Mouse (Mus musculus): ENCODE measurements at regions not wholly inside any gene's neighbourhood (a gene's known extent, or its start where the extent isn't known, plus 50 kb on each side); places are given as distances from the start of the nearest gene placed in this dataset.

- H3K4me3 ChIP-seq: no peak overlapping the region
- WGBS: 55% methylated on average over 5 of the region's 5 CpGs
- no peak for ATAC-seq (replicated peaks; ENCODE audit: insufficient number of reproducible peaks, insufficient read depth, low FRiP score, low read depth)
Measured at GRCm38 (mm10) chr1:69746575-69747290, 59.7 kb upstream of the Ikzf2 start.

GRCm38 (mm10) chr1:69752724-69753123, 65.7 kb upstream of the Ikzf2 start:
- no peak overlapping the region for H3K4me3 ChIP-seq
- 79% methylated on average over 1 of the region's 1 CpGs for WGBS
- no peak overlapping the region for H3K9ac ChIP-seq
- no peak overlapping the region for H3K4me2 ChIP-seq
- H3K27me3 ChIP-seq: no peaks in the 10 kb centered on the region
- H3K27ac ChIP-seq: no peak overlapping the region
- H3K9me3 ChIP-seq (replicated peaks): no peaks in the 10 kb centered on the region
- no peaks in the 10 kb centered on the region for H3K36me3 ChIP-seq
- no peak for ATAC-seq (replicated peaks; ENCODE audit: insufficient number of reproducible peaks, insufficient read depth, low FRiP score, low read depth)
- no peaks in the 10 kb centered on the region; the same call in 1 of the 2 replicates for H3K4me1 ChIP-seq (replicated peaks)

More at GRCm38 (mm10) chr1:69746575-69747290, 59.7 kb upstream of the Ikzf2 start:
- Histone ChIP-seq H3K9ac (no peak overlapping the region), H3K27me3 (no peaks in the 10 kb centered on the region), H3K4me2 (no peak overlapping the region), H3K9me3 (replicated peaks) (no peaks in the 10 kb centered on the region), H3K4me1 (replicated peaks) (no peaks in the 10 kb centered on the region; the same call in 1 of the 2 replicates), H3K27ac (no peak overlapping the region), H3K36me3 (no peaks in the 10 kb centered on the region)

GRCm38 (mm10) chr1:69757702-69758101, 69.1 kb upstream of the Spag16 start:
- no peak overlapping the region for H3K27ac ChIP-seq
- H3K4me2 ChIP-seq: no peak overlapping the region
- no peaks in the 10 kb centered on the region for H3K9me3 ChIP-seq (replicated peaks)
- ATAC-seq (replicated peaks; ENCODE audit: insufficient number of reproducible peaks, insufficient read depth, low FRiP score, low read depth): no peak
- no peaks in the 10 kb centered on the region for H3K36me3 ChIP-seq
- WGBS: 88% methylated on average over 1 of the region's 1 CpGs
- H3K4me1 ChIP-seq (replicated peaks): no peaks in the 10 kb centered on the region
- no peak overlapping the region for H3K9ac ChIP-seq
- H3K4me3 ChIP-seq: no peak overlapping the region
- no peaks in the 10 kb centered on the region for H3K27me3 ChIP-seq

DNA sequence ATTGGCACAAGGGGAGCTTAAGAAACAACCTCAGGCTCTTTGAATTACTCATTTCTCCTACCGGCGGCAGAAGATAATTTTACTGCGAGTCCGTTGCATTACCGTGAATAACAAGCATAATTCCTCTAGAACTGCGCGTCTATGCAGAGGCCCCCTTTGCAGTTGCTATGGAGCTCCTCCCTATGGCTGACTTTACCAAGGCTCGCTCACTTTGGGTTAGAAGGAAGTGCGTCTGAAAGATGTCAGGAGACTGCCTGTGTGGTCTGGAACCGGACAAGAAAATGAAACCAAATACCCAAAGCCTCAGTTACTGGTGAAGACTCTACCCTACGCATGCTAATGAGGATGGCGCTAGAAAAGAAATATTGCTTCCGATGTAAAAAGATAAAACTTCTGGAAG, 67.2 kb upstream of the Spag16 start:
- H3K27me3 ChIP-seq: no peaks in the 10 kb centered on the region
- 0 out of 2 replicates have a peak overlapping the region, but pooled peaks have one; percentile 5 for H3K4me3 ChIP-seq
- no peaks in the 10 kb centered on the region for H3K36me3 ChIP-seq
- no peak for ATAC-seq (replicated peaks; ENCODE audit: insufficient number of reproducible peaks, insufficient read depth, low FRiP score, low read depth)
- 69% methylated on average over 13 of the region's 13 CpGs for WGBS
- no peak overlapping the region for H3K27ac ChIP-seq
- H3K9me3 ChIP-seq (replicated peaks): no peaks in the 10 kb centered on the region
- peak overlapping the region; percentile 18; the same call in 1 of the 2 replicates for H3K4me2 ChIP-seq
- H3K4me1 ChIP-seq (replicated peaks): no peaks in the 10 kb centered on the region
- H3K9ac ChIP-seq: no peak overlapping the region

GRCm38 (mm10) chr1:69768714-69769113, 58.1 kb upstream of the Spag16 start:
- Histone ChIP-seq H3K4me1 (replicated peaks) (no peaks in the 10 kb centered on the region), H3K4me2 (no peak overlapping the region), H3K9ac (no peak overlapping the region), H3K9me3 (replicated peaks) (no peaks in the 10 kb centered on the region), H3K36me3 (no peaks in the 10 kb centered on the region), H3K4me3 (no peak overlapping the region), H3K27me3 (no peaks in the 10 kb centered on the region), H3K27ac (no peak overlapping the region)
- no peak for ATAC-seq (replicated peaks; ENCODE audit: insufficient number of reproducible peaks, insufficient read depth, low FRiP score, low read depth)
- WGBS: 53% methylated on average over 11 of the region's 11 CpGs

GRCm38 (mm10) chr1:69770209-69770608, 56.6 kb upstream of the Spag16 start:
- no peak overlapping the region for H3K4me2 ChIP-seq
- 83% methylated on average over 8 of the region's 8 CpGs for WGBS
- no peaks in the 10 kb centered on the region for H3K4me1 ChIP-seq (replicated peaks)
- no peak overlapping the region for H3K27ac ChIP-seq
- no peak overlapping the region for H3K9ac ChIP-seq
- no peak overlapping the region for H3K4me3 ChIP-seq
- H3K27me3 ChIP-seq: no peaks in the 10 kb centered on the region
- H3K36me3 ChIP-seq: no peaks in the 10 kb centered on the region
- ATAC-seq (replicated peaks; ENCODE audit: insufficient number of reproducible peaks, insufficient read depth, low FRiP score, low read depth): no peak
- no peaks in the 10 kb centered on the region for H3K9me3 ChIP-seq (replicated peaks)

DNA sequence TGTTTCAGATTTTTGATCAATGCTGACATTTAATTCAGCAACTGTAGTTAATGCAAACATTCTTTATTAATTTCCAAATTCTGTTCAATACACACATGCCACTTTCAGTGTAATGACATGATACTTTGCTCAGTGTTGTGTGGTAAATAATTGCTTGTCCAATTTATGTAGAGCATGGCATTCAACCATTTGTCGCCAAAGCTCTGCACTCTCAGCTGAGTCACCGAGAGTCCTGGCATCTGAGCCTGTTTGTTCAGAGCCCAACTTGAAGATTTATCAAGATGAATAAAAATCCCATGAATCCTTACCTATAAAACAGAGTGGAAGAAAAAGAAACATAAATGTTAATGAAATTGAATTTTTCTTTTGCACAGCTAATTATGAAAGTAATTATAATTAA, 55.3 kb upstream of the Spag16 start:
- no peaks in the 10 kb centered on the region for H3K36me3 ChIP-seq
- no peak overlapping the region for H3K27ac ChIP-seq
- no peaks in the 10 kb centered on the region for H3K4me1 ChIP-seq (replicated peaks)
- no peak for ATAC-seq (replicated peaks; ENCODE audit: insufficient number of reproducible peaks, insufficient read depth, low FRiP score, low read depth)
- H3K9me3 ChIP-seq (replicated peaks): no peaks in the 10 kb centered on the region
- H3K27me3 ChIP-seq: no peaks in the 10 kb centered on the region
- no peak overlapping the region for H3K4me3 ChIP-seq
- no peak overlapping the region for H3K9ac ChIP-seq
- WGBS: 76% methylated on average over 2 of the region's 2 CpGs
- H3K4me2 ChIP-seq: no peak overlapping the region

GRCm38 (mm10) chr1:69775589-69775988, 51.2 kb upstream of the Spag16 start:
- no peak for ATAC-seq (replicated peaks; ENCODE audit: insufficient number of reproducible peaks, insufficient read depth, low FRiP score, low read depth)
- no peaks in the 10 kb centered on the region for H3K36me3 ChIP-seq
- WGBS: 60% methylated on average over 4 of the region's 4 CpGs
- no peak overlapping the region for H3K4me3 ChIP-seq
- H3K9ac ChIP-seq: no peak overlapping the region
- H3K27ac ChIP-seq: no peak overlapping the region
- H3K4me1 ChIP-seq (replicated peaks): no peaks in the 10 kb centered on the region
- no peaks in the 10 kb centered on the region for H3K9me3 ChIP-seq (replicated peaks)
- no peaks in the 10 kb centered on the region for H3K27me3 ChIP-seq
- H3K4me2 ChIP-seq: no peak overlapping the region

Data from heart, embryonic 15.5 days (tissue).